Mouse (Mus musculus) frontal cortex, adult 2 months (tissue): ENCODE results near the gene Ovca2. TPM values are rescaled to one million over a fixed set of nuclear protein-coding genes. Genes with fewer than 3 reads are reported as not detected.

ENCODE experiments used
- DNase-seq, 2 experiments: peaks; one replicate each; pipeline ENCODE4 v3.0.0; 2022; ENCODE audit warnings: low spot score in 1 of 2; ENCODE audit errors: extremely low spot score in 1 of 2
- polyA plus RNA-seq: library from polyadenylated mRNA; depleted of rRNA; stranded (reverse); fragments of >200 nt; gene quantifications from 2 replicates; pipeline ENCODE4 v1.2.3, GENCODE M21; 2012

The Ovca2 gene
- polyA plus RNA-seq, 1 experiment: 18.5 TPM

DNA sequence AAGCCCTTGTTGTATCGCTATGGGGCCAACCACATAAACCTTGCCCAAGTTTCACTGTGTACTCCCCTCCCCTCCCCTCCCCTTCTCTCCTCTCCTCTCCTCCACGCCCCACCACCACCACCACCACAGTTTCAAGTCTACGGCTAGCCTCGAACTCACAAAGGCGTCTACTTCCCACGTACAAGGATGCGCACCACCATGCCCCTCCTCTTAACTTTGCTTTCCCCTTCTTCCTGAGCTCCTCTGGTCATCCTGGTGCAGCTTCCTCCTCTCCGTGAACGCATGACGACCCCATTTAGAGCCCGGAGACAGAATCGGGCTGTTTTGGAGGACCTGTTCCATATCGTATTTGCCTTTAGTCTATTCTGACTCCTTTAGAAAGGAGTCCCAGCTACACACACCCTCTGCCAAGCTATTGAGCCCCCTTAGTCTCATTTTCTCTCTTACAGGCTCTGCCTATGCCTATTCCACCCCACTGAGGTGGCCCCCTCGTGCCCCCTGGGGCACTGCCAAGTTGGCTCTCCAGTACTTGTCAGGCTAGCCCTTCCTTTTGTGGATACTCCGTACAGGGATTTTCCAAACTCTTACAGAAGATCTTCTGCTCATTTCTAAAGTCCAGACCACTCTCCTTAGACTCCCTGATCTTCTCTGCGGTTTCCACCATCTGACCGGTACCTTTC lies 7.3 kb downstream of the Ovca2 start:
- no peak for DNase-seq

DNA sequence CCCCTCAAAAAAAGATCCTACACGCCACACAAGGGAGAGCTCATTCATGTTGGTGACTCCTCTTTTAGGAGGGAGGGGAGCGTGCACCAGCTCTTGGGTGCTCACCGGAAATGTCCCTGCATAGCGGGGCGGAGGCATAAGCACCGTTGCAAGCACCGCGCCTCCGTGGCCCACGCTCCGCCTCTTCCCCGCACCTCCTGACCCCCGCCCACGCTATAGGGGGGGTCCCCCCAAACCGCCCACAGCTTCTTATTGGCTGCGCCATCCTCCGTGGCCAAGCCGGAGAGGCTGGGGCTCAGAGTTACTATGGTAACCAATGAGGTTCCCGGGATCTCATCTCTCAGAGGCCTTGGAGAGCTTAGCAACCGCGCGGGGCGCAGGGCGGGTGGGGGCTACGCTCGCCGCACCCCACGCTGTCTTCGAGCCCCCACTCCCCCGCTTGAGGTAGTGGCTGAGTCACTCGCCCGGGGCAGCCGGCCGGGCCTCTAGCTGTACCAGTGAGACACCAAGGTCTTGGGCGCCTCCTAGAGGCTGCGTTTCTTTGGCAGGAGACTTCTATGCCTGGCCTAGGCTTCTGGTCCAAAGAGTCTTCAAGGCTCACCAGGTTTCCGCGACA lies 8.4 kb downstream of the Ovca2 start:
- DNase-seq: peak; percentile 87 to 97

DNA sequence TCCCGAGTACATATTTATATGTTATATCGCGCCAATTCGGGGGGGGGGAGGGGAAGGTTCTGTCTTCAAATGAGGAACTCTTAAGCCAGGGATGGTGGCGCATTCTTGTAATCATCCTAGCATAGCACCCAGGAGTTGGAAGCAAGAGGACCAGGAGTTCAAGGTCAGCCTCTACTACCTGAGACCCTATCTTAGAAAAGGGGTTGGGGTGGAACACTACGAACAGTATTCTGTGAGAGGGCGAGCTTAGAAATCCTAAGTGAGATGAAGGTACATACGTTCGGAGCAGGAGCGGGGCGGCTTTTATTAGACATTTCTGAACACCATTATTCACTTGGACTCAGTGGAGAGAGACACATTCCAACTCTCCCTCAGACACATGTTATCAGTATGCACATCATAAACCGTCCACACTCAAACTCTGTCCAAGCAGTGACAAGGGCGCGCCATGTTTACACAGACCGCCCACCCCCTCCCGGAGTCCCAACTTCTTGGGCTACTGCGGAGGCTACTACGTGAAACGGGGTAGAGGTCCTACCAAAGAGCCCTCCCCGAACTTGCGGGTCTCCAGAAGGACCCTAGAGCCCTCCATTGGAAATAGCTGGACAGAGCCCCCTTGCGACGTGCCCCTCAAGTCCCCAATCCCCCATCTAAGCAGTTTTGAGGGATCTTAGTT lies 9.1 kb downstream of the Ovca2 start, which contains the start of gene Hic1:
TSS of gene Hic1 (minus strand) at position 115 of the 676 bp plus-strand sequence.
- DNase-seq: no peak

DNA sequence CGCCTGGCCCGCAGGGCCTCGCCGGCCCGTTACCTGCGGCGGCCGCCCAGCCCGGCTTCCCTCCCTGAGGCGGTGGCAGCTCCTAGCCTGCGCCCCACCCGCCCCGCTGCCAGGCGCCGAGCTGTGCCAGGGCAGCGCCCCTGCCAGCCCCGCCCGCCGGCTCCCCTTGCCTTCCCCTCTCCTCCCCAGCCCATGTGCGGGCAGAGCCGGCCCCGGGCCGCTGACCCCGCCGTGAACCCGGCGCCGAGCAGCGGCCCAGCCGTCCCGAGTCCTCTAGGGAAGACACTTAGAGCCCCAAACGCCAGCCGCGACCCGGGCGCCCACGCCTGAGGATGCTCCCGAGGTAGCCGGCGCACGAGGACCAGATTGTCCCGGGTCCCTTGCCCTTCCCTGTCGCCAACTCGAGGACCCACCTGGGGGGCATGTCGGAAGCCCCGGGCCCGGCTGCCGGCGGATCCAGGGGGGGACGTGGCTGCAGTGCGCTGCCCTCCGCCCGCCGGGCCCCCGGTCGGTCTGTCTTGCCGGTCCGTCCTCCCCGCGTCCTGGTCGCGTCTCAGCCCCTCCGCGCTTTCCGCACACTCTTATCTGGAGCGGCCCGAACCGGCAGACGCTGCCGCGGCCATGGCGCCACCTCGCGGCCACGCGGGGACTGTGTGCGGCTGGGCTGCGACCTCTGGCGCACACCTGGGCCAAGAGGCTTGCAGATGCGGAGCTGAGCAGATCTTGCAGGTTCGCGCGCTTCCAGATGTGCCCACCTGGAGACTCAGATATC lies 9.9 kb downstream of the Ovca2 start:
- DNase-seq: peak in 1 of 2 experiments; percentile 80

DNA sequence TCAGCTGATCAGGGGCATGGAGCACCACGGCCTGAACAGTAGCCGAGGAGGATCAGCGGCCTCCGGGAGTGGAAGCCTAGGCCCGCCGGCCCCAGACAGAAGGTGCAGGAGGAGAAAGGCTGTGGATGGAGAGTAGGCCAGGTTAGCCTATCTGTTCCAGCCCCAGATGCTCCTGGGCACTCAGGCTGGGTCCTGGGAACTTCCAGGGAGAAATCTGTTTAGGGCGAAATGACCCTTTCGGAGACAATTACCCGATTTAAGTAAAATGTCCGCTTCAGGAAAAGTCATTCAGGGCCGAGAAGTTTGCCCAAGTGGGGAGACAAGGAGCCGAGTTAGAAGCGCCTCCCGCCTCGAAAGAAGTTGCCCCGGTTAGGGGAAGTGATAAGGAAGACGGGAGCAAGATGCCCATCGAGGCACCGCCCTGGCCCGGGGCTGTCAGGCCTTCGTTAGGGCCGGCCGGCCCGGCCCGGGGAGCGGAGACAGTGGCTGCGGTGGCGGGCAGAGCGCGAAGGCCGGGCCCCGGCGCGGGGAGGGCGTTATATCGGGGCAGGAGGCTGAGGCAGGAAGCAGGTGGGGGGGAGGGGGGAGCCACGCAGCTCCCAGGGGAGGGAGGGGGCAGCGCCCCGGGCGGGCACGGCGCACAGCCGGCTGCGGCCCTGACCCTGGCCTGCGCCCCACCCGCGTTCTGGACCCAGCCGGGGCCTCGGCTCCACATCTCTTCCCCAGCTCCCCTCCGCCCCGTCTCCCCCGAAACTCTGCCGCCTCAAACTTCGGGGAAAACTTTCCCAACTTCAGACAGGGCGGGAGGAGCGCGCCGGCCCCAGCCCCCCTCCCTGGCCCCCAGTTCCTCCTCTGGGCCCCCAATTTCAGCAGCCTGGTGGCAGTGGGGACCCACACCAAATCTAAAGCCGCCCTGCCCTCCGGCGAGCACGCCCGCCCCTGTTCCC lies 10.7 kb downstream of the Ovca2 start:
- no peak for DNase-seq

DNA sequence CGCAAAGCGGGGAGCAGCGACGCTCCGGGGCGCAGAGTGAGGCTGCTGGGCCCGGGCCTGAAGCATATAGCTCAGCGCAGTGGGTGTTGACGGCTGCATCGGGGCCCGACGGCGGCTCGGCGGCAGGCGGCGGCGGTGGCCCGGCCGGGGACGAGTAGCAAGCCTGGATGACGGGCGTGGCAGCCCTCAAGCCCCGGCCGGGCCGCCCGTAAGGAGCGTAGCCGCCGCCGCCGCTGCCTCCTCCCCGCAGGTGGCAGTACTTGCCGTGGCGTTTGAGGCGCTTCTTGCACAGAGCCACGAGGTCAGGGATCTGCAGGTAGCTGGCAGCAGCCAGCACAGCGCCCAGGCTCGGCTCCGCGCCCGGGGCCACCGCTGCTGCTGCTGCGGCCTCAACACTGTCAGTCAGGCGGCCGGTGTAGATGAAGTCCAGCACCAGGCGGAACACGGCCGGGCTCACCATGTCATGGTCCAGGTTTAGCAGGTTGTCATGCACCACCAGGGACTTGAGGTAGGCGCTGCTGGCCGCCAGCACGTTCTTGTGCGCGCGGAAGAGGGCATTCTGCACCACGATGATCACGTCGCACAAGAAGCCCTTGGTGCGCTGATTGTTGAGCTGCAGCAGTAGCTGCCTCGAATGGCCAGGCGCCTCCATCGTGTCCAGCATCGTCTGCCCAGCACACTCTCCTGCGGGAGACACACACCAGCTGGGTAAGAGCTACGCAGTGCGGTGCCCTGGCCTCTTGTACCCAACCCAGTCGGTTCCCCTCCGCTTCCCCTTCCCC lies 11.6 kb downstream of the Ovca2 start:
- DNase-seq: no peak

DNA sequence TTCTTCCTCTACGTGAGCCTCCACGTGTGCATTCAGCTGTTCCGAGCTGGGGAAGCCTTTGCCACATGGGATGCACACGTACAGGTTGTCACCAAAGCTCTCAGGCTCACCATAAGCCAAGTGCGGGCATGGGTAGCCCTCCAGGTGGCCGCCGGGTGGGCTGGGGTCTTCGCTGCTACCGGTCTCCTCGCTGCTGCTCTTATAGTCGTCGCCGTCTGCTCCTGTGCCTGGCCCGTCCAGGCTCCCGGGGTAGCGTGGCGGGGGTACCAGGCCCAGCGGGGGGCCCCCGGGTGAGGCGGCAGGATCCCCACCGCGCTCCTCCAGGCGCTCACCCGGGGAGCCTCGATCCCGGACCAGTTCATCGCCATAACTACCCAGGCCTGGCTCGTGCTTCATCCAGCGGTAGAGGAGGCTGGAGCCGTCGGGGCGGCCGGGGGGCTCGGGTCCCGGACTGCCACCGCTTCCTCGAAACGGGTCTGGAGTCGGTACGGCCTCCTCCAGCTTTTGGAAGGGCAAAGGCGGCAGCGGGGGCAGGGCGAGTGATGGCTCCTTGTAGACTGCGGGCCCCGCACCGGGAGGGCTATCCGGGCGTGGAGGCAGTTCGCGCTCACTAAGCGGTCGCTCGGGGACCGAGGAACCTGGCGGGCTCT lies 12.3 kb downstream of the Ovca2 start:
- DNase-seq: no peak

DNA sequence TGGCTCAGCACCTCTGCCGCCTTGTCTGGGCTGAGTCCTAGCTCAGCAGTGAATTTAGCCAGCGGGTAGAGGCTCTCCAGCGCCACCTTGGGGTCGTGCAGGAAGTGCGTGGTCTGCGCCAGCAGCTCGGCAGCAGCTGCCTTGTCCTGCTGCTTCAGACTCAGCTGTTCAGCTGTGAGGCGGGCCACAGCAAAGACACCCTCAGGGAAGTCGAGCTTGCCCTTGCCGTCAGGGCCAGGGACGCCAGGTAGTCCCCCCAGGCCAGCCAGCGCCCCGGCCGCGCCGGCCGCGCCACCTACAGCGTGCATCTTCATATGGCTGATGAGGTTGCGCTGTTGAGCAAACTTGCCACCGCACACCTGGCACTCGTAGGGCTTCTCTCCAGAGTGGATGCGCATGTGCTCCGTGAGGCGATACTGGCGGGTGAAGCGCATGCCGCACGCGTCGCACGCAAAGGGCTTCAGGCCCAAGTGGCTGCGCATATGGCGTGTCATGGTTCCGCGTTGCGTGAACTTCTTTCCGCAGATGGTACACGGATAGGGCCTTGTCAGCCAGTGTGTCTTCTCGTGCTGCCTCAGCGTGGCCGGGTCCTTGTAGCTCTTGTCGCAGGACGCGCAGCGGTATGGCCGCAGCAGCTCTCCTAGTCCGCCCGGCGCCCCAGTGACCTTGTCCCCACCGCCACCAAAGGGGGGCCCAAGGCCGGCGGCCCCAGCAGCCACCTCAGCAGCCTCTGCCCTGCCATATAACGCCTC lies 13.0 kb downstream of the Ovca2 start:
- peak in 1 of 2 experiments; percentile 86 for DNase-seq

DNA sequence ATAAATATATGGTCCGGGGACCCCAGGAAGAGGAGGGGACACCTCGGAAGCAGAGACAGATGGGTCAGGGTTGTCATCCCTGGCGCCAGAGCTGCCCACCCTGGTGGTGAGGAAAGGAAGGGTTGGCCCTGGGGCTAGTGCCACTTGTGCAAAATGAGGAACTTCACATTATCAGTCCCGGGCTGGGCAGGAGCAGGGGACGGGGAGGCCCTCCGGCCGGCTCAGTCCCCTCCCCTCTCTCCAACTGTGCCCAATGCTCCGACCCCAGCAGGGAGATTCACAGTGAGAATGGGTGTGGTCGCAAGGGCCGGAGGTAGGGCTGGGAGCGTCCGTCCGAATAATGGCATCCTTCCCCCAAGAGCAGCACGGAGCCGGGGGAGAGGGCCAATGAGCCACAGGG lies 13.9 kb downstream of the Ovca2 start:
- no peak for DNase-seq

DNA sequence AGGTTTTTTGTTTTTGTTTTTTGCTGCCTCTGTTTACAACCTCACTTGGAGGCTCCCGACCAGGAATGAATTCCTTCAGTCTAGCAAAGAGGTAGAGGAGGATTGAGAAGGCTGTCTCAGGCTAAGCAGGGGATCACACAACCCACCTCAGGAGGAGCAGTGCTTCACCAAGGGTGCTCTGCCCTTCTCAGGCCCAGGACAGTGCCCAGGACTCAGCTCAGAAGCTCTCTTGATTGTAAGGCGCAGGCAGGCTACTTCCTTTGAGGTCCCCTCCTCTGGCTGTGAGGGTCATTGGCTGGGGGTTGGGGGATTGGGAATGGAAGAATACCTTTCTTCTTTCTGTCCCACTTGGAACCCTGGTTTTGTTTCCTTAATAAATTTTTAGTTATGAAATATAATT lies 14.6 kb downstream of the Ovca2 start:
- DNase-seq: no peak

DNA sequence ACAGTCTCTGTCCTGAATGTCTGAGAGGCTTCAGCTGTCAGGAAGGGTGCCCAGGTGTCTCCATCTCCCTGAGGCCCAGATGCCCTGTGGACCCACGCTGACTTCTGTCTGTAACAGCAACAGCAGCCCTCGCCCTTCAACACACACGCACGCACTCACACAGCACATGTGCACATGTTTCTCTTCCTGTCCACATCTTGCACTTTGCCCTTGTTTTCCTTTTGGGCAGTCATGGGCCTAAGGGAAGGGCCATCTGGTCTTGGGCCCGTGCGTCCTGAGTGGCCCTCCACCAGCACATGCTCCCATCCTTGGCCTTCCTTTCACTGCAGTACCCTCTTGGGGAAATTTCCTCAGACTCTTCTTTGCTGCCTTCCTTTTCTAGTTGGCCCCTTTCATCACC lies 15.3 kb downstream of the Ovca2 start:
- no peak for DNase-seq

DNA sequence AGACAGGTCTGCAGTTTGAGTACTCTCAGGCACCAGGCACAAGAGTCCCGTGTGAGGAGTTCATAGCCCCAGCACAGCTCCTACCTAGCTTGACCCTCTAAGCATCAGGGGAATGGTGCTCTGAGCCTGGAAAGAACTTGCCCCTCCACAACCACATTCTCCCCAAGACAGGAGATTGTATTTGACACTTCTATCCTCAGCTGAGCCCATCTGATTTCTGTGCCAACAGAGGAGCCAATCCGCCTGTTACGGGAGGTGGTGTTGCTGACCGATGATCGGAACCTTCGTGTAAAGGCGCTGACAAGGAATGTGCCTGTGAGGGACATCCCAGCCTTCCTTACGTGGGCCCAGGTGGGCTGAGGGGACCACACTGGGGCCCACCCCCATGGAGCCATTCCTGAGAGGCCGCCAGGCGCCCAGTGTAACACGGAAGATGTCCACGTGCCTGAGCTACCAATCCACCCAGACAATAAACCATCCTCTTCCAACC lies 16.0 kb downstream of the Ovca2 start:
- no peak for DNase-seq

DNA sequence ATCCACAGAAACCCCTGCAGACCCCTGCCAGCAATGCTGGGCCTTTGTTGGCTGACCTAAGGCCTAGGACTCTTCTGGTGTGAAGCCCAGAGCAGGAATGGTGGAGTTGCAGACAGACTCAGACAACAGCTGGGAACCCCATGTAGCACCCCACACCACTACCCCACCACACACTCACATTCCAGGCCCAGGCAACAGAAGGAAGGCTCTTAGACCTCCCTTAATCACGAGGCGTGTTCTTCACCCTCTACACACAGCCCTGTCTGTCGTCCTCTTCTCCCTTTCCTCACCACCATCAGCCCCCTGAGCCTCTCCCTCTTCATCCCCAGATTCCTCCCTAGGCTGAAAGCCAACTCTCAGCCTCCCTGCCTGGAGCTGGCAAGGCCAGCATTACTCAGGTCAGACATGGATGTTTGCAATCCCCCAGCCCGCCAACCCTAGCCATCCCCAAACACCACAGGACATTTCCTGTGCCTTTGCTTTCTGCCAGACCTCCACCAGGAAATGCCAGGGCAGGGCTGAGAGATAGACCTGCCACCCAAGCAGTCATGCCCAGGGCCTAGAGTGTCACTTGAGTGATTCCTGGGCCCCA lies 17.1 kb downstream of the Ovca2 start:
- DNase-seq: no peak

DNA sequence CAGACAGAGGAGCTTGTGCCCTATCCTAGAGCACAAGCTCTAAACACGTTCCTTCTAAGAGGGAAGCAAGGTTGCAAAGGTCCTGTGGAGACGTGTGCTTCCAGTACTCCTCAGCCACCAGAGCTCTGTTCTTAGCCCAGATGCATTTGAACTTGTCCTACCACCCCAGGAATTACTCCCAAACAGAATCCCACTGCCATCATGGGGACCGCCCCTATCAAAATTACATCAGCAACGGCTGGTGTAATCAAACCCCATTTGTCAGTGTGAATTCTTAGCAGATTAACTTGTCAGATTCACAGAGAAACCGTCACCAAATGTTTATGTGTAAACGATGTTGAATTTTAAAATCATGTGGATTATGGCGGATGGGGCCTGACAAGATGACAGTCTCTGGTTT lies 17.7 kb downstream of the Ovca2 start:
- DNase-seq: no peak

DNA sequence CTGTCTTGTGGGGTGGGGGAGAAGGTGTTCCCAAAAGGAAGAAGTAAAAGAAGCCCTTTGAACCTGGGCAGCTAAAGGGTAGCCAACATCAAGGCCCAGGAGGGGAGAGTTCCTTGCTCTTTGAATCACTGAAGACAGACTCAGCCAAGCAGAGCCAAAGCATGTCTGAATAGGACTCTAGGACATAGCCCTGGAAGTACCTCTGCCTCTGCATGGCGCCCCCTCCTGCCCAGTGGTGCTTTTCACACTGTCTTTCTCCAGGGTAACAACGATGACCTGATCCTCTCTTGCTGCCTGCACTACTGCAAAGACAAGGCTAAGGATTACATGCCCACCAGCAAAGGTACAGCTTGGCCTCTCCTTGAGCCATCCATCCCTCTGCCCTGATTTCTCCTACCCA lies 19.1 kb downstream of the Ovca2 start:
- DNase-seq: no peak

DNA sequence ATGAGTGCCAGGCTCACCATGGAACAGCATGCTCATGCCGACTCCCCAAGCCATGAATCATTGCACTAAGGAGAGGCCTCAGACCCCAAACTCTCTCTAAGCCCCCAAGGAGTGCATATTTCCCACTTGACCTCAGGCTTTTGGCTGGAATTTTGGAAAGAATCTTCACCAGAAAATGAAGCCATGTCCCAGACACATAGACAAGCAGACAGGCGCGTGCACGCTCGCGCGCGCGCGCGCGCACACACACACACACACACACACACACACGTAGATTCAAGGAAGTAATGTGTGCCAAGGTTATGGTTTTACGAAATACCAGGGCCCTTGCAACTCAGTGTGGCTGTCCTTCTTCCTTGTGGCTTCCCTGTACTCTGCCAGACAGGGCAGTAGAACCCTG lies 20.2 kb downstream of the Ovca2 start:
- DNase-seq: no peak

DNA sequence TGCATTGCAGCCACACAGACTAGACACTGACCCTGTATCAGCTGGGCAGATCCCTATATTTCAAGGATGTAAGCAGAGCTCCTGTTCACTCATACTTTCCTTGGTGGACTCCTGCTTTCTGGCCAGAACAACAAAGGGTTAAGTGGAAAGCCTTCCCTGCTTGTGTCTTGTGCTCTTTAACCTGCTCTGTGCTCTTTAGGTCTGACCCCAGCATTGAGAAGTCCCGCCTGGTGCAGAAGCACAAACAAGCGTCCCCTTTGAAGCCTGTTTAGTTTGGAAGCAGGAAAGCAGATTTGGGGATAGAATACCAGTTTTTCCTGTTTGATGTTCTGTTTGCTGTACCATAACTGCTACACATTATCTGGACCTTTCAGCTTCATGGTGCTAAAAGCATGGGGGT lies 20.7 kb downstream of the Ovca2 start:
- DNase-seq: no peak

DNA sequence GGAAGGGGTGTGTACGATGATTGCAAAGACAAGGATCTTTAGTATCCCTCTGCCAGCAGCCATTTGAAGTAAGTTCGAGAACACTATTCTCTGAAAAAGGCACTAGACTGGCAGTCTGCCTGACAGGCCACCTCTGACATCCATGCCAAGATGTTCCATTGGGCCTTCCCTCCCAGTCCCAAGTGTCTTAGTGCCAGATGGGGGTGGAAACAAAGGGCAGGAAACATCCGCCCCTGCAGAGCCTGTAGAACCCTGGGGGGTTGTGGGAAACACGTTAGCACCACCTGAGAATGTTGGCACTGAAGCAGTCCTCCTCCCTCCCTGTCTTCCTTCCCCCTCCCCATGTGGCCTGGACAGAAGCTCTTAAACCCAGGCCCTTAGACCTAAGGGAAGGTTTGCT lies 21.6 kb downstream of the Ovca2 start:
- no peak for DNase-seq
